Mouse (Mus musculus): ENCODE measurements around the gene Nfya. TPM values are rescaled to one million over a fixed set of nuclear protein-coding genes. Genes with fewer than 3 reads are reported as not detected.

Nfya gene
- total RNA-seq, 2 experiments from 2014 or later: 6.9 TPM

- no peak for DNase-seq
These were observed 66.6 kb downstream of the Nfya start for GRCm38 (mm10) chr17:48343065-48343464.

DNA sequence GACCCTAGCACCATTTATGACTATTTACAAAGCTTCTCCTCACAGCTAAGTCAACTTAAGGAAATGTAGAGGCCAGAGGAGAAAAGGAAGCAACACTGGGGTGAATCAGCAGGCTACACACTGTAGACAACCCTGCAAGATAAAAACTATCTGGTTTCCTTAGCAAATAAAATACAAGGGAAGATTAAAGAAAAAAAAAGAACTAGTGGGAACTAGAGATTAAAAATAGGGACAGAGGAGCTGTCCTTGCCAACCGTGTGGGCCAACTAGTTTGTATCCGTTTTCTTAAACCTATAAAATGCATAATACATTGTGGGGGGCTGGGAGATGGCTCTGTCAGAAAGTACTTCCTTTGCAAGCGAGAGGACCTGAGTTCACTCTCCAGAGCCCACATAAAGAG, 67.8 kb downstream of the Nfya start:
- no peak for DNase-seq

DNA sequence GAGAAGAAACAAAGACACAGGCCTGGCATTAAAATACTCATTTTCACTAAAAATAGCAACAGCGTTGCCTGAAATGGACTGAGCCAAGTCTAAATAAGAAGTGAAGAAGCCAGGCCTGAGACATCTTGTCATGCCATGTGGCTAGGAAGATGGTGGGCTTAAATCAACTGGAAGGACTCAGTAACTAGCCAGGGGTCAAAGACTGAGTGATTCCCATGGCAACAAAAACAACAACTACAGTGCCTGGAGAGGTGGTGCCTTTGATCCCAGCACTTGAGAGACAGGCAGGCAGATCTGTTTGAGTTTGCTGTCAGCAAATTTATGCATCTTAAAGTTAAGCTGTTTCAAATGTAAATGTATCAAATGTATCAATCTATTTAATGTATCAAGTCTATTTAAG, 69.4 kb downstream of the Nfya start:
- no peak for DNase-seq

Other genes with a start within 250 kb of the Nfya start
- gene A530064D06Rik, start 242.6 kb downstream of the Nfya start, total RNA-seq (2021): not detected
- gene Trem1, start 177.1 kb downstream of the Nfya start, total RNA-seq (2021): not detected
- gene Trem3, start 162.1 kb downstream of the Nfya start, total RNA-seq (2021): not detected
- gene Treml4, start 145.6 kb downstream of the Nfya start, total RNA-seq (2021): not detected
- gene Treml2, start 110.4 kb downstream of the Nfya start, total RNA-seq (2021): under 1 TPM in 1 of 2 experiments, not detected in 1; 0.08 TPM
- not detected for gene B430306N03Rik, start 93.8 kb downstream of the Nfya start, total RNA-seq (2021)
- gene Trem2, start 63.5 kb downstream of the Nfya start, total RNA-seq (2021): under 1 TPM in 1 of 2 experiments, not detected in 1; 0.83 TPM
- gene Treml1, start 50.0 kb downstream of the Nfya start, total RNA-seq (2021): under 1 TPM in 1 of 2 experiments, not detected in 1; 0.23 TPM
- 1 to 10 TPM; 9.0 to 9.8 TPM for gene Oard1, start 108 bp upstream of the Nfya start, total RNA-seq (2021)
- 100 to 1,000 TPM; 500 to 744 TPM for gene Apobec2, start 23.0 kb upstream of the Nfya start, total RNA-seq (2021)
- gene Tspo2, start 41.6 kb upstream of the Nfya start, total RNA-seq (2021): not detected
- gene Unc5cl, start 45.0 kb upstream of the Nfya start, total RNA-seq (2021): not detected